Mouse (Mus musculus) spleen, adult 2 months (tissue): ENCODE measurements around the gene Olfr834.

Source experiments
- CTCF ChIP-seq: fragments of 200-500 bp; IDR thresholded peaks from 2 replicates; pipeline ENCODE4 v1.5.1; 2011; ENCODE audit warnings: mild to moderate bottlenecking, inconsistent platforms; ENCODE audit not compliant: insufficient read depth, insufficient read length, insufficient replicate concordance; ENCODE audit errors: extremely low read depth
- POLR2A ChIP-seq: fragments of 200-500 bp; IDR thresholded peaks from 2 replicates; pipeline ENCODE4 v1.6.1; 2011; ENCODE audit warnings: low read depth, low read length, inconsistent platforms

DNA sequence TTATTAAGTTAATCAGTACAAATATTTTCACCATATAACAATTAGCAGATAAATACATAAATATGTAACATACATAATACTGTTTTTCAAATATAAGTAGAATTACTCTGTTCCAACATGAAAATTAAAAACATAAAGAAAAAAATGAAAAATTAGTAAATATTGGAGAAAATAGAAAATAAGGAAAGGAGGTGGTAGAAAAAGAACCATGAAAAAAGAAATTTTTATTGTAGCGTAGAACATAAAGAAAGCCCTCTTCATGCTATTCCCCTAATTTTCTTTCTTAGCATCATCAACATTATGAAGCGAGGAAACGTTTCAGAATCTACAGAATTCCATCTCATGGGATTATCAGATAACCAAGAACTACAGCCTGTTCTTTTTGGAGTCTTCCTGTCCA is at the start of gene Olfr834:
- TF ChIP-seq CTCF (no peak), POLR2A (no peak)
